Mouse (Mus musculus) kidney, embryonic 15.5 days (tissue): ENCODE measurements around the gene Rusc2. TPM values are rescaled to one million over a fixed set of nuclear protein-coding genes. Genes with fewer than 3 reads are reported as not detected.
A peak's percentile ranks its signal among the peaks of the same experiment; 100 is the strongest.

Experiments
- ATAC-seq: fragments of 200-750 bp; cut with Nextera tagmentation; replicated peaks from 2 replicates; pipeline ENCODE4 v1.8.0; 2017; ENCODE audit warnings: moderate TSS enrichment; ENCODE audit not compliant: low FRiP score
- H3K27ac ChIP-seq: fragments of 300-500 bp; sonication (generic); 2 replicates; pipeline ENCODE4 v1.5.1; 2015; ENCODE audit warnings: mild to moderate bottlenecking, inconsistent platforms
- H3K27me3 ChIP-seq: fragments of 300-500 bp; sonication (generic); 2 replicates; pipeline ENCODE4 v1.6.1; 2015; ENCODE audit warnings: inconsistent platforms
- H3K36me3 ChIP-seq: fragments of 300-500 bp; sonication (generic); 2 replicates; pipeline ENCODE4 v1.6.1; 2015; ENCODE audit warnings: inconsistent platforms
- H3K4me1 ChIP-seq: fragments of 300-500 bp; sonication (generic); 2 replicates; pipeline ENCODE4 v1.6.1; 2015; ENCODE audit warnings: inconsistent platforms
- H3K4me2 ChIP-seq: fragments of 300-500 bp; sonication (generic); 2 replicates; pipeline ENCODE4 v1.6.1; 2015; ENCODE audit warnings: moderate library complexity, mild to moderate bottlenecking, inconsistent platforms
- H3K4me3 ChIP-seq: fragments of 300-500 bp; sonication (generic); replicated peaks from 2 replicates; pipeline ENCODE4 v1.5.1; 2015; ENCODE audit warnings: mild to moderate bottlenecking, inconsistent platforms
- H3K9ac ChIP-seq: fragments of 300-500 bp; sonication (generic); 2 replicates; pipeline ENCODE4 v1.6.1; 2015; ENCODE audit warnings: mild to moderate bottlenecking, inconsistent platforms
- H3K9me3 ChIP-seq: fragments of 300-500 bp; sonication (generic); replicated peaks from 2 replicates; pipeline ENCODE4 v1.6.1; 2016; ENCODE audit warnings: inconsistent platforms
- WGBS: fragments of 180-500 bp; shearing (Covaris S2); methylation state at CpG from one replicate; pipeline ENCODE4 v1.1.7; 2015; ENCODE audit warnings: mixed read lengths; 5-methylcytosine and 5-hydroxymethylcytosine counted together
- polyA plus RNA-seq: library from polyadenylated mRNA; unstranded; fragments of >200 nt; fragmentation: Nextera tagmentation; extraction: Ambion mirVana; gene quantifications from 2 replicates; pipeline ENCODE4 v1.2.1, GENCODE M21; 2015

Rusc2 gene
- polyA plus RNA-seq, 1 experiment from 2014 or later: 14.1 TPM

- no peak overlapping the region for H3K9ac ChIP-seq
- H3K27me3 ChIP-seq: no peaks in the 10 kb centered on the region
- no peaks in the 10 kb centered on the region for H3K9me3 ChIP-seq
- no peak overlapping the region for H3K4me3 ChIP-seq
- 62% methylated on average over 9 of the region's 9 CpGs for WGBS
- H3K36me3 ChIP-seq: no peaks in the 10 kb centered on the region
- H3K4me1 ChIP-seq: peaks cover 70% of the 10 kb centered on the region
- 0 out of 2 replicates have a peak overlapping the region, but pooled peaks have one; percentile 16 for H3K27ac ChIP-seq
- no peak overlapping the region for H3K4me2 ChIP-seq
- ATAC-seq: no peak
Observed at GRCm38 (mm10) chr4:43402212-43402611, 20.4 kb downstream of the Rusc2 start.

DNA sequence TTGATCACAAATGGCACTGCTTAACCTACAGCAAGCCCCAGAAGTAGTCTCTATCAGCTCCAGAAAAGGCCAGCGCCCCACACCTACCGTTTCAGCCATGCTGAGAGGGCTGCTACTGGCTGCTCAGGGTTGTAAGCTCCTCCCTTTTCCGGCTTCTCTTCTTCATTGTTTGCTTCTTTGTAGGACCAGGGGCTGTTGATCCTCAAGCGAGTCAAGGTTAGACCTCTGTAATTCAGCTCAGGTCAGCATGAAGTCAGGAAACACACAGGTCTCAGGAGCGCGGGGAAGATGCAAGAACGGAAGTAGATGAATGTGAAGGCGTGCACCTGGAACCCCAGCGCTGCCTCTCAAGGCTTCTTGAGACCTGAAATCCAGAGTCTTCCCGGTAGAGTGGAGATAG is 22.9 kb downstream of the Rusc2 start:
- no peak overlapping the region for H3K9ac ChIP-seq
- ATAC-seq: no peak

DNA sequence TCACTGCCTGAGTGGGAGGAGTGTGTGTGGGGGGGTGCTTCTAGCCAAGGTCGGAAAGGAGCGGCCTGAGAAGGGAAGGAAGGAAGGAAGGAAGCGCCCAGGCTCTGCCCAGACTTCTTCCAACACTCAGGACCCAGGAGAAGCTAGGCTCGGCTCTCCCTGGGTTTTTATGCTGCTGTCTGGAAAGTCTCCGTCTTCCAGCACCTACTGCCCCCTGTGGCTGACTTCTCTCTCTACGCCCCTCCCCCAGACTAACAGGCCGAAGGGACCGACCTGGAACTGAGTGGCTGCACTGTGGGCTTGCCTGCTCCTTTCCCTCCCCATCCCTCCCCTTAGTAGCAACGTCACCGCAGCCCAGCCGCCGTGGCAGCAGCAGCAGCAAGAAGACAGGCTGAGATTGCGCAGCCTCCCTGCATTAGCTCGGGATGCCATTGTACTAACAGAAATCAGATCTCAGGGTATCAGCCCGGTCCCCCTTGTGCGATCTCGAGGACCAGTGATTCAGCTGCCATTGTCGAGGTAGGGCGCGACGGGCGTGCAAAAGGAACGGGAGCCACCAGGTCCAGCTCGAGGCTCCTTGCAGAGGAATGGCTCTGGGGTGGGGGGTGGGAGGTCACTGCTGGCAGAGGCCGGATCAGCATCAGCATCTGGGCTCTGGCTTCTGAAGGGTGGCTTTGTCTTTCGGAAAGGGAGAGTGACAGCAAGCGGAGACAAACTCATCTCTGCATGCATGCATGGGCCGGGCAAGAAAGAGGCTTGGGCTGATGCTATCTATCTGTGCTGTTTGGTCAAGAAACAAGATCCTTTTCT is 24.6 kb downstream of the Rusc2 start:
- Histone ChIP-seq H3K9ac (peak overlapping the region; percentile 63), H3K4me3 (peak overlapping the region; percentile 54), H3K4me2 (peak overlapping the region; percentile 80), H3K9me3 (no peaks in the 10 kb centered on the region), H3K4me1 (peaks cover 42% of the 10 kb centered on the region), H3K27me3 (no peaks in the 10 kb centered on the region), H3K36me3 (no peaks in the 10 kb centered on the region), H3K27ac (peak overlapping the region; percentile 92)
- peak; percentile 96 for ATAC-seq
- WGBS: 2% methylated on average over 28 of the region's 28 CpGs

More for the DNA sequence above, 22.9 kb downstream of the Rusc2 start:
- Histone ChIP-seq H3K9me3 (no peaks in the 10 kb centered on the region), H3K4me3 (no peak overlapping the region), H3K4me2 (no peak overlapping the region), H3K36me3 (no peaks in the 10 kb centered on the region), H3K27me3 (no peaks in the 10 kb centered on the region), H3K27ac (0 out of 2 replicates have a peak overlapping the region, but pooled peaks have one; percentile 92), H3K4me1 (peaks cover 59% of the 10 kb centered on the region)
- 90% methylated on average over 10 of the region's 10 CpGs for WGBS

- Histone ChIP-seq H3K9me3 (no peaks in the 10 kb centered on the region), H3K27me3 (no peaks in the 10 kb centered on the region), H3K36me3 (no peaks in the 10 kb centered on the region), H3K9ac (peak overlapping the region; percentile 63), H3K27ac (peak overlapping the region; percentile 92), H3K4me3 (peak overlapping the region; percentile 54), H3K4me2 (peak overlapping the region; percentile 80), H3K4me1 (peaks cover 33% of the 10 kb centered on the region)
- ATAC-seq: no peak
- 62% methylated on average over 12 of the region's 12 CpGs for WGBS
Observed at GRCm38 (mm10) chr4:43407071-43407920, 25.5 kb downstream of the Rusc2 start.

GRCm38 (mm10) chr4:43414761-43415160 is 33.0 kb downstream of the Rusc2 start:
- Histone ChIP-seq H3K27ac (no peak overlapping the region), H3K36me3 (peaks cover 33% of the 10 kb centered on the region), H3K4me3 (no peak overlapping the region), H3K4me2 (no peak overlapping the region), H3K9me3 (no peaks in the 10 kb centered on the region), H3K9ac (no peak overlapping the region), H3K27me3 (no peaks in the 10 kb centered on the region), H3K4me1 (peaks cover 33% of the 10 kb centered on the region)
- WGBS: 86% methylated on average over 14 of the region's 14 CpGs
- ATAC-seq: no peak

DNA sequence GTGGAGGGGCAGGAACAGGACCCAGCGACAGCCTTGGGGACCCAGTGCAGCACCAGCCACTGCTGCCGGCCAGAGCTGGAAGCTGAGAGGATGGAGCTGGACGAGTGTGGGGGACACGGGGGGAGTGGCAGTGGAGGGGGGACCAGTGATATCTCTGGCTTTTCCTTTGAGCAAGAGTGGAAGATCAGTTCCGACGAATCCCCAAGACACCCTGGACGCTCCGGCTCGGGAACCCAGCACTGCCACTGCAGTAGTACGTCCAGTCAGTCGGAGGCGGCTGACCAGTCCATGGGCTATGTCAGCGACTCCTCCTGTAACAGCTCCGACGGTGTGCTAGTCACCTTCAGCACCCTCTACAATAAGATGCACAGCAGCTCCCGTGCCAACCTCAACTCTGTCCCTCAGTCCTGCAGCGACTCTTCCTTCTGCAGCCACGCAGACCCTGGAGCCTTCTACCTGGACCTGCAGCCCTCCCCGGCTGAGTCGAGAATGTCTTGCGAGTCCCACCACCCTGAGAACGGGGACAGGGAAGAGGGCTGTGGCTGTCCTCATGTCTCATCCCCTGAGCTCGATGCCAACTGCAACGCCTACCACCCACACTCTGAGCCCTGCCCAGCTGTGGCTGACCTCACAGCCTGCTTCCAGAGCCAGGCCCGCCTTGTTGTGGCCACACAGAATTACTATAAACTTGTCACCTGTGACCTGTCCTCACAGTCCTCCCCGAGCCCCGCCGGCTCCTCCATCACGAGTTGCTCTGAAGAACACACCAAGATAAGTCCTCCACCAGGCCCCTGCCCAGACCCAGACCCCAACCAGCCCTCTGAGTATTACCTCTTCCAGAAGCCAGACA is 33.7 kb downstream of the Rusc2 start:
- Histone ChIP-seq H3K9me3 (no peaks in the 10 kb centered on the region), H3K4me3 (no peak overlapping the region), H3K4me2 (no peak overlapping the region), H3K27me3 (no peaks in the 10 kb centered on the region), H3K27ac (no peak overlapping the region), H3K36me3 (peaks cover 33% of the 10 kb centered on the region), H3K9ac (no peak overlapping the region), H3K4me1 (peaks cover 38% of the 10 kb centered on the region)
- no peak for ATAC-seq
- WGBS: 91% methylated on average over 29 of the region's 29 CpGs

DNA sequence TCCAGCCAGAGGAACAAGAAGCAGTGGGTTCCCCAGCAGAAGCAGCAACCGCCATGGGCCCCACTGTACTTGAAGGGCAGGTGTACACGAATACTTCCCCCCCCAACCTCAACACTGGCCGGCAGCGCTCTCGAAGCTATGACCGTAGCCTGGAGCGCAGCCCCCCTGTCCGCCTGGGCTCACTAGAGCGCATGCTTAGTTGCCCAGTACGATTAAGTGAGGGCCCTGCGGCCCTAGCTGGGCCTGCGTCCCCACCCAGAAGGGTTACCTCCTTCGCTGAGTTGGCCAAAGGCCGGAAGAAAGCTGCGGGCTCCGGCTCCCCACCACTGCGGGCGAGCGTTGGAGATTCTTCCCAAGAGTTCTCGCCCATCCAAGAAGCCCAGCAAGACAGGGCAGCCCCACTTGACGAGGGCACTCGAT is 34.3 kb downstream of the Rusc2 start:
- peaks cover 38% of the 10 kb centered on the region for H3K4me1 ChIP-seq

GRCm38 (mm10) chr4:43417269-43418062 is 35.7 kb downstream of the Rusc2 start:
- ATAC-seq: peak; percentile 84
- 44% methylated on average over 16 of the region's 16 CpGs for WGBS
- H3K36me3 ChIP-seq: peaks cover 47% of the 10 kb centered on the region
- H3K4me3 ChIP-seq: no peak overlapping the region
- H3K9me3 ChIP-seq: no peaks in the 10 kb centered on the region
- H3K9ac ChIP-seq: no peak overlapping the region
- peak overlapping the region; percentile 82 for H3K27ac ChIP-seq
- H3K4me2 ChIP-seq: no peak overlapping the region
- no peaks in the 10 kb centered on the region for H3K27me3 ChIP-seq
- H3K4me1 ChIP-seq: peaks cover 38% of the 10 kb centered on the region

More for the DNA sequence above, 34.3 kb downstream of the Rusc2 start:
- H3K4me3 ChIP-seq: no peak overlapping the region
- H3K27ac ChIP-seq: no peak overlapping the region
- 97% methylated on average over 22 of the region's 22 CpGs for WGBS
- H3K27me3 ChIP-seq: no peaks in the 10 kb centered on the region
- no peak for ATAC-seq
- peaks cover 34% of the 10 kb centered on the region for H3K36me3 ChIP-seq
- no peak overlapping the region for H3K4me2 ChIP-seq
- no peaks in the 10 kb centered on the region for H3K9me3 ChIP-seq
- no peak overlapping the region for H3K9ac ChIP-seq

GRCm38 (mm10) chr4:43418450-43418849 is 36.7 kb downstream of the Rusc2 start:
- peaks cover 55% of the 10 kb centered on the region for H3K36me3 ChIP-seq
- 0 out of 2 replicates have a peak, but pooled peaks cover 4% of the 10 kb centered on the region for H3K27me3 ChIP-seq
- no peak for ATAC-seq
- no peak overlapping the region for H3K4me2 ChIP-seq
- H3K27ac ChIP-seq: peak overlapping the region; percentile 82
- no peaks in the 10 kb centered on the region for H3K9me3 ChIP-seq
- WGBS: 75% methylated on average over 4 of the region's 4 CpGs
- no peak overlapping the region for H3K9ac ChIP-seq
- peaks cover 35% of the 10 kb centered on the region for H3K4me1 ChIP-seq
- H3K4me3 ChIP-seq: no peak overlapping the region

- Histone ChIP-seq H3K36me3 (peaks cover 59% of the 10 kb centered on the region), H3K27ac (peak overlapping the region; percentile 82), H3K4me3 (no peak overlapping the region), H3K27me3 (peaks cover 11% of the 10 kb centered on the region), H3K9me3 (no peaks in the 10 kb centered on the region), H3K4me2 (no peak overlapping the region), H3K9ac (no peak overlapping the region), H3K4me1 (peaks cover 34% of the 10 kb centered on the region)
- no peak for ATAC-seq
- WGBS: 49% methylated on average over 15 of the region's 15 CpGs
Observed at GRCm38 (mm10) chr4:43418973-43419656, 37.3 kb downstream of the Rusc2 start.
